Mouse (Mus musculus) embryonic facial prominence, embryonic 14.5 days (tissue): ENCODE data around the gene Itga6. TPM values are rescaled to one million over a fixed set of nuclear protein-coding genes. Genes with fewer than 3 reads are reported as not detected.

ENCODE experiments used
- ATAC-seq: fragments of 200-750 bp; cut with Nextera tagmentation; 2 replicates; pipeline ENCODE4 v1.8.0; 2017; ENCODE audit warnings: low read depth, moderate number of reproducible peaks, moderate TSS enrichment
- DNase-seq: peaks from one replicate; pipeline ENCODE4 v3.0.0-alpha.2; 2015; ENCODE audit warnings: low spot score
- H3K27ac ChIP-seq: fragments of 300-500 bp; sonication (generic); replicated peaks from 2 replicates; pipeline ENCODE4 v1.5.1; 2014; ENCODE audit warnings: low read depth, mild to moderate bottlenecking, low read length, moderate library complexity
- H3K27me3 ChIP-seq: fragments of 300-500 bp; sonication (generic); replicated peaks from 2 replicates; pipeline ENCODE4 v1.6.1; 2014; ENCODE audit warnings: low read length; ENCODE audit not compliant: control insufficient read depth, insufficient read depth
- H3K36me3 ChIP-seq: fragments of 300-500 bp; sonication (generic); 2 replicates; pipeline ENCODE4 v1.6.1; 2014; ENCODE audit warnings: low read length, mixed read lengths; ENCODE audit not compliant: control insufficient read depth, insufficient read depth
- H3K4me1 ChIP-seq: fragments of 300-500 bp; sonication (generic); 2 replicates; pipeline ENCODE4 v1.6.1; 2014; ENCODE audit warnings: antibody characterized with exemption, low read length; ENCODE audit not compliant: control insufficient read depth, insufficient read depth
- H3K4me2 ChIP-seq: fragments of 300-500 bp; sonication (generic); 2 replicates; pipeline ENCODE4 v1.6.1; 2014; ENCODE audit warnings: low read depth, mild to moderate bottlenecking, low read length, moderate library complexity, mixed read lengths
- H3K4me3 ChIP-seq: fragments of 300-500 bp; sonication (generic); 2 replicates; pipeline ENCODE4 v1.5.1; 2014; ENCODE audit warnings: low read depth, mild to moderate bottlenecking, low read length
- H3K9ac ChIP-seq: fragments of 300-500 bp; sonication (generic); 2 replicates; pipeline ENCODE4 v1.6.1; 2014; ENCODE audit warnings: low read depth, mild to moderate bottlenecking, low read length, moderate library complexity, mixed read lengths
- H3K9me3 ChIP-seq: fragments of 300-500 bp; sonication (generic); 2 replicates; pipeline ENCODE4 v1.6.1; 2016; ENCODE audit warnings: low read length; ENCODE audit not compliant: control insufficient read depth
- WGBS: fragments of 180-500 bp; shearing (Covaris S2); extraction: QIAGEN DNeasy Blood & Tissue Kit; methylation state at CpG from one replicate; pipeline ENCODE4 v1.1.7; 2014; 5-methylcytosine and 5-hydroxymethylcytosine counted together
- polyA plus RNA-seq: library from polyadenylated mRNA; unstranded; fragments of >200 nt; fragmentation: Nextera tagmentation; extraction: Ambion mirVana; gene quantifications from 2 replicates; pipeline ENCODE4 v1.2.1, GENCODE M21; 2014

Gene Itga6
- polyA plus RNA-seq, 1 experiment from 2014 or later: 70.4 TPM

DNA sequence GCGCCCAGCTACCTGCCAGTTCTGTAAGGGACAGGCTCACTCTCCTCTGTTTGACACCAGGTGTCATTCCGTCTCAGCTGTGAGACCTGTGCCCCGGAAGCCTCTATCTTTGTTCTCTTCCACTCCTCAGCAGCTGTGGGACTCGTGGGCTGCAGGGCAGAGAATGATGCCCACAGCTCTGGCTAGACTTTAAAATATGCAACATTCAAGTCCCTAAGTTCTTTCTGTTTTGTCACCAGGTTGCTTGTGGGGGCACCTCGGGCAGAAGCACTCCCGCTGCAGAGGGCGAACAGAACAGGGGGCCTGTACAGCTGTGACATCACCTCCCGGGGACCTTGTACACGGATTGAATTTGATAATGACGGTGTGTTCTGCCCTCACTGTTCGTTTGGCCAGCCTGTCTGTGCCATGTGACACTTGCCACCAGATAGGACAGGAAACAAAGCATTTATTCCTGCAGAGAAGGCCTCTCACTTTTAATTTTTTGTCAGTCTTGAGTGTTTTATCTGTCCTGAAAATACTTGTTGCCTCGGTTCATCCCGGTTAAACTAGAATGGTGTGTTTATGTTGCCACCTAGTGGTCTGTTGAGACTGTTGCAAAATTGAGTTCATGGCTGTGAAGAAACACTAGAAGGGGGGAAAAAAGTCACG lies 71.1 kb downstream of the Itga6 start:
- H3K4me2 ChIP-seq: peak overlapping the region; percentile 45

DNA sequence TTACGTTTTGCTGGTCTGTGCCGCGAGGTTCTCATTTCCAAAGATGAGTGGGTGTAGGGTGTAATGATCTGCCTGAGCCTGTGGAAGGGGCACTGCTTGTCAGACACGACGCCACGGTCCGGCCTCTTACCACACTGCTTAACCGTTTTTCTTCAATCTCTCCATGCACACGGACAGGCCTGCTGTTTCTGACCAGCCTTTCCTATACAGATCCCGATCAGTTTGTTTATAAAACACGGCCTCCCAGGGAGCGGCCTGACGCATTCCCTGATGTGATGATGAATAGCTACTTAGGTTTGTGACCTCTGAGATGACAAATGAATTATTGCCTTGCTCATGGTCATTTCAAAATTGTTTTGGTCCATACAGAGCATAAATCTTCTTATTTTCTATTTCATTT lies 78.7 kb downstream of the Itga6 start:
- Histone ChIP-seq H3K9me3 (no peaks in the 10 kb centered on the region), H3K4me1 (no peaks in the 10 kb centered on the region), H3K4me2 (no peak overlapping the region), H3K36me3 (0 out of 2 replicates have a peak, but pooled peaks cover 7% of the 10 kb centered on the region), H3K27ac (no peak overlapping the region), H3K9ac (no peak overlapping the region), H3K27me3 (no peaks in the 10 kb centered on the region), H3K4me3 (no peak overlapping the region)
- WGBS: 66% methylated on average over 13 of the region's 13 CpGs
- ATAC-seq (no peak), DNase-seq (no peak)

More for the DNA sequence above, 71.1 kb downstream of the Itga6 start:
- H3K9me3 ChIP-seq: no peaks in the 10 kb centered on the region
- H3K27me3 ChIP-seq: no peaks in the 10 kb centered on the region
- DNase-seq (peak; percentile 80), ATAC-seq (peak; percentile 27; the same call in 1 of the 2 replicates)
- H3K4me3 ChIP-seq: no peak overlapping the region
- peak overlapping the region; percentile 25; the same call in 1 of the 2 replicates for H3K9ac ChIP-seq
- 0 out of 2 replicates have a peak, but pooled peaks cover 3% of the 10 kb centered on the region for H3K36me3 ChIP-seq
- no peak overlapping the region for H3K27ac ChIP-seq
- peaks cover 21% of the 10 kb centered on the region for H3K4me1 ChIP-seq
- WGBS: 26% methylated on average over 14 of the region's 14 CpGs

DNA sequence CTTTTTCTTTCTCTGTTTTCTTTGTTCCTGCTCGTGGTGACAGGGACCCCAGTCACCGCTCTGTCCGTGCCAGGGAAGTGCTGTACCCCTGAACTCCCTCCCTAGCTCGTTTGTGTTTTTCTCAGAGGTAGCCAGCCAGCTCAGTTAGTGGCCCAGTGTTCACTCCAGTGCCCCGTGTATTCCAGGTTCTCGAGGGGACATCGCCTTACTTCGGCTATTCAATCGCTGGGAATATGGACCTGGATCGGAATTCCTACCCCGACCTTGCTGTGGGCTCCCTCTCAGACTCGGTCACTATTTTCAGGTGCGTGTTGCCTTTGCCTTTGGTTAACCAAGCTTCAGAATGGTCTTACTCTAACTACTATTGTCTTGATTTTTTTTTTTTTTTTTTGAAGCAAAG lies 82.3 kb downstream of the Itga6 start:
- ATAC-seq (no peak), DNase-seq (no peak)
- Histone ChIP-seq H3K27me3 (no peaks in the 10 kb centered on the region), H3K27ac (no peak overlapping the region), H3K4me2 (no peak overlapping the region), H3K36me3 (0 out of 2 replicates have a peak, but pooled peaks cover 3% of the 10 kb centered on the region), H3K9me3 (no peaks in the 10 kb centered on the region), H3K9ac (no peak overlapping the region), H3K4me3 (no peak overlapping the region), H3K4me1 (no peaks in the 10 kb centered on the region)
- WGBS: 77% methylated on average over 13 of the region's 13 CpGs

DNA sequence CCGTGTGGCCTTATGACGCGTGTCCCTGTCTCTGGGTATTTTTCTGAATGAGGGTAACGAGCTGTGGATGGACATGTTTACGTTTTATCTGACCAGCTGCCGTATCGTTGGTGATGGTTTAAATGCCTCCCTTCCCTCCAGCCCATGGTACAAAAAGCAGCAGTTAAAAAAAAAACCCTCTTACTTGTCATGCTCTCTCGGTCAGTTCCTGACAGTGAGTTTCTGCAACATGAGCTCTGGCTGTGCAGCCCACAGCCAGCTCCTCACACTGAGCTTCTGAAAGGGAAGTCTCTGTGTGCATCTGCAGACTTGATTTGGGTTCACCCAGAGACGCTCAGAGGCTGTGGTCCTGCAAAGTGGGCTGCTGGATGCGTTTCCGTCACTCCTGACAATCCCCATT lies 83.5 kb downstream of the Itga6 start:
- no peak overlapping the region for H3K27ac ChIP-seq
- H3K4me2 ChIP-seq: no peak overlapping the region
- no peak overlapping the region for H3K4me3 ChIP-seq
- no peaks in the 10 kb centered on the region for H3K9me3 ChIP-seq
- DNase-seq: no peak
- H3K9ac ChIP-seq: no peak overlapping the region
- no peaks in the 10 kb centered on the region for H3K27me3 ChIP-seq
- no peaks in the 10 kb centered on the region for H3K4me1 ChIP-seq
- ATAC-seq: no peak
- 59% methylated on average over 11 of the region's 11 CpGs for whole genome bisulfite sequencing
- H3K36me3 ChIP-seq: no peaks in the 10 kb centered on the region

DNA sequence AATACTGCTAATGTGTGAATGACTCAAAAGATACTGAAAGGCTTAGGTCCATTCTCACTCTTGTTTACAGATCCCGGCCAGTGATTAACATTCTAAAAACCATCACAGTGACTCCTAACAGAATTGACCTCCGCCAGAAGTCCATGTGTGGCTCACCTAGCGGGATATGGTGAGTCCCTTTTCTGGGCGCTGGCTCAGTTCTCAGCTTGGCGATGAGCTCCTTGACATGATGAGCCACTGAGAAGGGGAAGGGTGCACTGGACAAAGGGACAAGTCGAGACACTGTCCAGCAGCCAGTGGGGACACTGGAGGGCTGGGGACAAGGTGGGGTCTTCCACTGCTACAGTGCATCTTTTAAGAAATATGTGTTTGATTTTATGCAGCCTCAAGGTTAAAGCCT lies 88.2 kb downstream of the Itga6 start:
- peaks cover 6% of the 10 kb centered on the region; the same call in 1 of the 2 replicates for H3K36me3 ChIP-seq
- ATAC-seq (no peak), DNase-seq (no peak)
- WGBS: 80% methylated on average over 6 of the region's 6 CpGs
- H3K27ac ChIP-seq: no peak overlapping the region
- no peak overlapping the region for H3K4me2 ChIP-seq
- H3K9ac ChIP-seq: no peak overlapping the region
- H3K9me3 ChIP-seq: no peaks in the 10 kb centered on the region
- no peaks in the 10 kb centered on the region for H3K27me3 ChIP-seq
- no peak overlapping the region for H3K4me3 ChIP-seq
- no peaks in the 10 kb centered on the region for H3K4me1 ChIP-seq

DNA sequence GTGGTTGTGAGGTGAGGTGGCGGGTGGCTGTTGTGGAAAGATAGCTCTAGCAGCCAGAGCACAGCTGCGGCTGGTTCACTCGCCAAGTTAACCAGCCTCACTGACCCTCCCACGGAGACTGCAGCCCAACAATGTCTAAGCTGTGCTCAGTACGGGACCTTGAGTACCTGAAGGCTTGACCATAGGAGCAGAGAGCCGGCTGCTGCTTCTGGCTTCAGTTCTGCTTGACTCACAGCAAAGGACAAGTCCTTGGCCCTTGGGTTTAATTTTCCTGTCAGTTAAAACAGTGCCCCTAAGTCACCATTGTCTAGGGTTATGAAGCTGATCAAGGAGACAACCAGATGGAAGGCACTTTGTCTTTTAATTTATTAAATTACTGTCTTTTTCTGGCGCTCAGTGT lies 89.0 kb downstream of the Itga6 start:
- Histone ChIP-seq H3K9me3 (no peaks in the 10 kb centered on the region), H3K9ac (no peak overlapping the region), H3K4me1 (no peaks in the 10 kb centered on the region), H3K36me3 (peaks cover 7% of the 10 kb centered on the region; the same call in 1 of the 2 replicates), H3K4me2 (no peak overlapping the region), H3K4me3 (no peak overlapping the region), H3K27ac (no peak overlapping the region), H3K27me3 (no peaks in the 10 kb centered on the region)
- no peak for ATAC-seq
- no peak for DNase-seq
- 70% methylated on average over 7 of the region's 7 CpGs for WGBS

DNA sequence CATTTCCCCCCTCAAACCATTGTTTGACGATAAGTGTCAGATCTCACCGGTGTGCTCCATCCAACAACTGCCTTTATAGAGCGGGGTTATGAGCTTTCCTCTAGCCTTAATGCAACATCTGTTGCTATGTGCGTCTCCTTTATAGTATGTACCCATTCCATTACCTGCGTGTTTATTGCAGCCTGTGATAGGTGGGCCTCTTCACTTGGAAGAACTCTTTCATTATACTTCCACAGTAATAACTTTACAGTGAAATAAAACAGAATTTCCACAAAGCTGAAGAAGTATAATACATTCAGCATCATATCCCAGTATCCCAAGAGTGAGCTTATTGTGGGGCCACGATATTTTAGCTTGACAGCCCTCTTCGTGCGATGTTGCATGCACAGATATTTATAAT lies 90.1 kb downstream of the Itga6 start:
- ATAC-seq: no peak
- no peak overlapping the region for H3K27ac ChIP-seq
- DNase-seq: no peak
- no peaks in the 10 kb centered on the region for H3K4me1 ChIP-seq
- H3K9ac ChIP-seq: no peak overlapping the region
- no peaks in the 10 kb centered on the region for H3K9me3 ChIP-seq
- H3K4me3 ChIP-seq: no peak overlapping the region
- H3K27me3 ChIP-seq: no peaks in the 10 kb centered on the region
- no peak overlapping the region for H3K4me2 ChIP-seq
- H3K36me3 ChIP-seq: peaks cover 7% of the 10 kb centered on the region; the same call in 1 of the 2 replicates
- WGBS: 79% methylated on average over 8 of the region's 8 CpGs

GRCm38 (mm10) chr2:71836232-71836631 lies 90.8 kb downstream of the Itga6 start:
- H3K4me3 ChIP-seq: no peak overlapping the region
- DNase-seq: no peak
- 78% methylated on average over 4 of the region's 4 CpGs for WGBS
- H3K9me3 ChIP-seq: no peaks in the 10 kb centered on the region
- no peak overlapping the region for H3K9ac ChIP-seq
- H3K36me3 ChIP-seq: peaks cover 7% of the 10 kb centered on the region; the same call in 1 of the 2 replicates
- H3K27ac ChIP-seq: no peak overlapping the region
- H3K4me2 ChIP-seq: no peak overlapping the region
- no peaks in the 10 kb centered on the region for H3K4me1 ChIP-seq
- no peaks in the 10 kb centered on the region for H3K27me3 ChIP-seq
- no peak for ATAC-seq

GRCm38 (mm10) chr2:71837261-71837660 lies 91.8 kb downstream of the Itga6 start:
- DNase-seq (no peak), ATAC-seq (no peak)
- no peak overlapping the region for H3K9ac ChIP-seq
- no peak overlapping the region for H3K4me2 ChIP-seq
- WGBS: 50% methylated on average over 4 of the region's 4 CpGs
- no peaks in the 10 kb centered on the region for H3K9me3 ChIP-seq
- H3K27me3 ChIP-seq: no peaks in the 10 kb centered on the region
- no peaks in the 10 kb centered on the region for H3K4me1 ChIP-seq
- no peak overlapping the region for H3K4me3 ChIP-seq
- H3K27ac ChIP-seq: no peak overlapping the region
- peaks cover 7% of the 10 kb centered on the region; the same call in 1 of the 2 replicates for H3K36me3 ChIP-seq
